Mouse (Mus musculus) MEL (cell line): ENCODE results near the gene Plet1. TPM values are rescaled to one million over a fixed set of nuclear protein-coding genes. Genes with fewer than 3 reads are reported as not detected.

Experiments used
- DNase-seq: peaks from one replicate; pipeline ENCODE4 v3.0.0; 2011; ENCODE audit warnings: low read depth, low spot score
- H3K27ac ChIP-seq: 2 replicates; pipeline ENCODE4 v1.5.1; 2012; ENCODE audit warnings: low read depth, mild to moderate bottlenecking, control low read depth, low read length, moderate library complexity; ENCODE audit not compliant: control insufficient read depth
- H3K27me3 ChIP-seq, 2 experiments: fragments of 150-350 bp in 1 of 2; sonication (generic) in 1 of 2; 2 replicates each; pipeline ENCODE4 v1.6.1; 2012; ENCODE audit warnings: low read length in 2 of 2, mild to moderate bottlenecking in 2 of 2, improper control_type of control experiment in 1 of 2, moderate library complexity in 1 of 2; ENCODE audit not compliant: insufficient read depth in 2 of 2, control insufficient read depth in 1 of 2
- H3K36me3 ChIP-seq, 2 experiments: 2 replicates each; pipeline ENCODE4 v1.6.1; 2012 to 2014; ENCODE audit warnings: low read length in 2 of 2, improper control_type of control experiment in 1 of 2, inconsistent platforms in 1 of 2, mild to moderate bottlenecking in 1 of 2; ENCODE audit not compliant: insufficient read depth in 2 of 2, control insufficient read depth in 1 of 2
- H3K4me1 ChIP-seq, 2 experiments: fragments of 150-350 bp in 1 of 2; sonication (generic) in 1 of 2; 2 replicates each; pipeline ENCODE4 v1.6.1; 2012; ENCODE audit warnings: low read length in 2 of 2, improper control_type of control experiment in 1 of 2, mild to moderate bottlenecking in 1 of 2; ENCODE audit not compliant: insufficient read depth in 2 of 2, control insufficient read depth in 1 of 2
- H3K4me3 ChIP-seq, 2 experiments: fragments of 150-350 bp in 1 of 2; sonication (generic) in 1 of 2; 2 replicates each; pipeline ENCODE4 v1.5.1; 2012; ENCODE audit warnings: low read depth in 2 of 2, low read length in 2 of 2, mild to moderate bottlenecking in 2 of 2, moderate library complexity in 2 of 2, control low read depth in 1 of 2, improper control_type of control experiment in 1 of 2; ENCODE audit not compliant: control insufficient read depth in 1 of 2, insufficient read depth in 1 of 2
- H3K79me2 ChIP-seq: 2 replicates; pipeline ENCODE4 v1.6.1; 2012; ENCODE audit warnings: mild to moderate bottlenecking, low read length, moderate library complexity; ENCODE audit not compliant: control insufficient read depth, poor library complexity, insufficient read depth
- H3K9ac ChIP-seq: 2 replicates; pipeline ENCODE4 v1.6.1; 2012; ENCODE audit warnings: low read depth, mild to moderate bottlenecking, control low read depth, low read length, moderate library complexity; ENCODE audit not compliant: control insufficient read depth, poor library complexity, severe bottlenecking
- H3K9me3 ChIP-seq: fragments of 150-350 bp; sonication (generic); replicated peaks from 2 replicates; pipeline ENCODE4 v1.6.1; 2012; ENCODE audit warnings: mild to moderate bottlenecking, low read length, improper control_type of control experiment, moderate library complexity; ENCODE audit not compliant: insufficient read depth
- BHLHE40 ChIP-seq: IDR thresholded peaks from 2 replicates; pipeline ENCODE4 v1.6.1; 2012; ENCODE audit warnings: low read depth, mild to moderate bottlenecking, inconsistent platforms, low read length, improper control_type of control experiment, borderline replicate concordance
- CHD2 ChIP-seq: IDR thresholded peaks from 2 replicates; pipeline ENCODE4 v1.6.1; 2011; ENCODE audit warnings: low read length, improper control_type of control experiment
- CTCF ChIP-seq, 3 experiments: IDR thresholded peaks in 2 of 3; conservative IDR thresholded peaks in 1 of 3; 2 replicates each; pipeline ENCODE4 v1.5.1; 2011 to 2012; ENCODE audit warnings: low read length in 3 of 3, low read depth in 2 of 3, mild to moderate bottlenecking in 2 of 3, improper control_type of control experiment in 1 of 3, inconsistent platforms in 1 of 3, mixed read lengths in 1 of 3, moderate library complexity in 1 of 3; ENCODE audit not compliant: control insufficient read depth in 1 of 3, insufficient read depth in 1 of 3, poor library complexity in 1 of 3, severe bottlenecking in 1 of 3
- ETS1 ChIP-seq: IDR thresholded peaks from 2 replicates; pipeline ENCODE4 v1.6.1; 2012; ENCODE audit warnings: low read depth, mild to moderate bottlenecking, inconsistent platforms, low read length, improper control_type of control experiment, moderate library complexity
- GABPA ChIP-seq: IDR thresholded peaks from 2 replicates; pipeline ENCODE4 v1.6.1; 2012; ENCODE audit warnings: low read depth, mild to moderate bottlenecking, inconsistent platforms, low read length, improper control_type of control experiment, moderate library complexity
- GATA1 ChIP-seq: IDR thresholded peaks from 2 replicates; pipeline ENCODE4 v1.6.1; 2011; ENCODE audit warnings: low read depth, low read length, improper control_type of control experiment
- JUND ChIP-seq: IDR thresholded peaks from 2 replicates; pipeline ENCODE4 v1.6.1; 2011; ENCODE audit warnings: low read depth, mild to moderate bottlenecking, improper control_type of control experiment, low read length
- MAX ChIP-seq: IDR thresholded peaks from 2 replicates; pipeline ENCODE4 v1.6.1; 2011; ENCODE audit warnings: low read length, improper control_type of control experiment
- MAZ ChIP-seq: IDR thresholded peaks from 2 replicates; pipeline ENCODE4 v1.6.1; 2012; ENCODE audit warnings: low read depth, mild to moderate bottlenecking, inconsistent platforms, low read length, improper control_type of control experiment
- MYC ChIP-seq: IDR thresholded peaks from 2 replicates; pipeline ENCODE4 v1.6.1; 2011; ENCODE audit warnings: low read depth, mild to moderate bottlenecking, low read length, improper control_type of control experiment, moderate library complexity
- NELFE ChIP-seq: IDR thresholded peaks from 2 replicates; pipeline ENCODE4 v1.6.1; 2011; ENCODE audit warnings: low read depth, low read length, improper control_type of control experiment
- NRF1 ChIP-seq: IDR thresholded peaks from 2 replicates; pipeline ENCODE4 v1.6.1; 2014; ENCODE audit warnings: low read depth, mild to moderate bottlenecking, inconsistent platforms, low read length, improper control_type of control experiment, moderate library complexity; ENCODE audit not compliant: poor library complexity, insufficient read depth, severe bottlenecking
- POLR2A ChIP-seq, 2 experiments: IDR thresholded peaks; 2 replicates each; pipeline ENCODE4 v1.6.1; 2011 to 2012; ENCODE audit warnings: low read length in 2 of 2, mild to moderate bottlenecking in 2 of 2, control low read depth in 1 of 2, improper control_type of control experiment in 1 of 2, low read depth in 1 of 2, moderate library complexity in 1 of 2; ENCODE audit not compliant: control insufficient read depth in 1 of 2, insufficient read depth in 1 of 2, poor library complexity in 1 of 2
- POLR2AphosphoS2 ChIP-seq: IDR thresholded peaks from 2 replicates; pipeline ENCODE4 v1.6.1; 2011; ENCODE audit warnings: low read length, improper control_type of control experiment
- POLR2AphosphoS5 ChIP-seq: IDR thresholded peaks from 2 replicates; pipeline ENCODE4 v1.6.1; 2012; ENCODE audit warnings: low read depth, borderline replicate concordance, mild to moderate bottlenecking, inconsistent platforms, low read length, moderate library complexity, mixed read lengths
- RAD21 ChIP-seq: IDR thresholded peaks from 2 replicates; pipeline ENCODE4 v1.6.1; 2011; ENCODE audit warnings: mild to moderate bottlenecking, low read depth, low read length, improper control_type of control experiment
- SMC3 ChIP-seq: IDR thresholded peaks from 2 replicates; pipeline ENCODE4 v1.6.1; 2011; ENCODE audit warnings: low read depth, low read length, improper control_type of control experiment
- TAL1 ChIP-seq: IDR thresholded peaks from 2 replicates; pipeline ENCODE4 v1.6.1; 2012; ENCODE audit warnings: mild to moderate bottlenecking, inconsistent platforms, low read length, moderate library complexity, mixed read lengths
- TBP ChIP-seq: IDR thresholded peaks from 2 replicates; pipeline ENCODE4 v1.8.0; 2011; ENCODE audit warnings: low read depth, low read length, improper control_type of control experiment
- TCF12 ChIP-seq: IDR thresholded peaks from 2 replicates; pipeline ENCODE4 v1.6.1; 2014; ENCODE audit warnings: low read depth, mild to moderate bottlenecking, inconsistent platforms, low read length, improper control_type of control experiment, moderate library complexity
- USF1 ChIP-seq: IDR thresholded peaks from 2 replicates; pipeline ENCODE4 v1.6.1; 2014; ENCODE audit warnings: low read depth, mild to moderate bottlenecking, inconsistent platforms, low read length, improper control_type of control experiment, moderate library complexity
- USF2 ChIP-seq, 2 experiments: IDR thresholded peaks; 2 replicates each; pipeline ENCODE4 v1.6.1; 2011 to 2012; ENCODE audit warnings: improper control_type of control experiment in 2 of 2, low read length in 2 of 2, borderline replicate concordance in 1 of 2, inconsistent platforms in 1 of 2, low read depth in 1 of 2, mild to moderate bottlenecking in 1 of 2; ENCODE audit not compliant: insufficient read depth in 1 of 2
- ZC3H11A ChIP-seq: IDR thresholded peaks from 2 replicates; pipeline ENCODE4 v1.6.1; 2012; ENCODE audit warnings: low read depth, mild to moderate bottlenecking, inconsistent platforms, low read length, improper control_type of control experiment
- ZMIZ1 ChIP-seq: IDR thresholded peaks from 2 replicates; pipeline ENCODE4 v1.6.1; 2012; ENCODE audit warnings: low read depth, mild to moderate bottlenecking, inconsistent platforms, low read length, improper control_type of control experiment, moderate library complexity
- ZNF384 ChIP-seq: IDR thresholded peaks from 2 replicates; pipeline ENCODE4 v1.6.1; 2012; ENCODE audit warnings: low read depth, mild to moderate bottlenecking, inconsistent platforms, low read length, improper control_type of control experiment
- polyA plus RNA-seq, 2 experiments: library from polyadenylated mRNA; stranded (reverse) in 1 of 2; unstranded in 1 of 2; fragments of >175 nt in 1 of 2; fragments of >200 nt in 1 of 2; gene quantifications; 2 replicates each; pipeline versions ENCODE4 v1.2.1 to v1.2.4; 2012; ENCODE audit warnings: low replicate concordance in 2 of 2, low read depth in 1 of 2; ENCODE audit not compliant: insufficient read length in 2 of 2, insufficient read depth in 1 of 2, missing spikeins in 1 of 2
- total RNA-seq: library from RNA; depleted of rRNA; stranded (reverse); fragments of 300-350 nt; gene quantifications from 2 replicates; pipeline ENCODE4 v1.2.3, GENCODE M21; 2012

Gene Plet1
- total and polyA plus RNA-seq, 3 experiments = 0.12 to 0.81 TPM; not detected in 1

DNA sequence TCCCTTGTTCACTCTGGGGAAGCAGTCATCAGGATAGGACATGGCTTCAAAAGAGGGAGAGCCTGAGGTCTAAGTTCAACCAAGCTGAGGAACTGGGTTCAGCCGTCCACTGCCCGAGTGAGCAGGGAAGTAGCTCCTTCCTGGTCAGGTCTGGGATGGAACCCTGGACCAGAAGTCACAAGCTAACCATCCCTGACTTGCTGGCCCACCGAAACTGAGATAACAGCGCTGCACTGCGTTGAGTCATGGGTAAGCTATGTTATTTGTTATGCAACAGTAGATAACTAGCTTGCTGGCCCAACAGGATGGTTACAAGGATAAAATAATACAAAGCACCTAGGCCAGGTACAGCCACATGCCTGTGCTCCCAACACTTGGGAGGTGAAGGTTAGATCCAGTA lies 21.1 kb downstream of the Plet1 start:
- H3K4me1 ChIP-seq = peaks cover 0 to 6% of the 10 kb centered on the region in 2 experiments; a peak in 2 of 4 replicates
- no peak overlapping the region for H3K27ac ChIP-seq
- no peaks in the 10 kb centered on the region for H3K9me3 ChIP-seq
- H3K79me2 ChIP-seq = no peaks in the 10 kb centered on the region
- DNase-seq = no peak
- no peak overlapping the region for H3K4me3 ChIP-seq
- no peak overlapping the region for H3K9ac ChIP-seq
- TF ChIP-seq RAD21 = no peak
- TF ChIP-seq USF2 (IDR thresholded peaks at IDR 0.05; ENCODE audit: borderline replicate concordance in 1 of 2, insufficient read depth in 1 of 2, low read depth in 1 of 2, low read length in 2 of 2) = no peak
- TF ChIP-seq ETS1 = no peak
- TF ChIP-seq MAZ = no peak
- TF ChIP-seq ZNF384 = no peak
- no peak for TF ChIP-seq CTCF (IDR thresholded peaks at IDR 0.05 in 2 of 3, conservative IDR thresholded peaks at IDR 0.05 in 1 of 3; ENCODE audit: control insufficient read depth in 1 of 3, insufficient read depth in 1 of 3, low read depth in 2 of 3, low read length in 3 of 3, poor library complexity in 1 of 3, severe bottlenecking in 1 of 3)
- TF ChIP-seq POLR2AphosphoS5 = no peak
- TF ChIP-seq USF1 = no peak
- TF ChIP-seq GATA1 = no peak
- TF ChIP-seq CHD2 = no peak
- no peak for TF ChIP-seq GABPA
- peaks cover 0 to 4% of the 10 kb centered on the region in 2 experiments; a peak in 2 of 4 replicates for H3K27me3 ChIP-seq
- no peaks in the 10 kb centered on the region for H3K36me3 ChIP-seq

DNA sequence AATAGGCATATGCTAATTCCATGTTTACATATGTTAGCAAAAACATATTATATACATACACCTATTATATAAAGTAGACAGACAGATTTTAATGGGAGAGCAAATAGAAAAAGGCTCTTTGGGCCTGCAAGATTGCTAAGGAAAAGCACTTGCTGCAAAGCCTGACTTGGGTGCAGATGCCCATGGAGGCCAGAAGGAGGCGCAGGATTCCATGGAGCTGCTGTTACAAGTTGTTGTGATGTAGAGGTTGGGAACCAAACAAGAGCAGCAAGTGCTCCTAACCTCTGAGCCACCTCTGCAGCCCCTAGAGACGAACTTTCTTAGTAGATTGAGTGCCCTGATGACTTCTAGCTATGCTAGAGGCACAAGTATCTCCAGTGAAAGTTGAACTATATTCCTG lies 24.5 kb downstream of the Plet1 start:
- no peak overlapping the region for H3K27ac ChIP-seq
- no peaks in the 10 kb centered on the region for H3K79me2 ChIP-seq
- peak; percentile 81 for DNase-seq
- H3K4me3 ChIP-seq = no peak overlapping the region
- H3K36me3 ChIP-seq = no peaks in the 10 kb centered on the region; a peak in 1 of 4 replicates
- TF ChIP-seq NELFE = no peak
- TF ChIP-seq NRF1 = no peak
- TF ChIP-seq ZC3H11A = peak; percentile 27; the same call in 1 of the 2 replicates
- TF ChIP-seq MAX = no peak
- peak; percentile 53 for TF ChIP-seq RAD21
- TF ChIP-seq ZMIZ1 = no peak
- TF ChIP-seq SMC3 = peak; percentile 78
- TF ChIP-seq USF2 (IDR thresholded peaks at IDR 0.05; ENCODE audit: borderline replicate concordance in 1 of 2, insufficient read depth in 1 of 2, low read depth in 1 of 2, low read length in 2 of 2) = no peak
- TF ChIP-seq TCF12 = no peak
- no peak for TF ChIP-seq ZNF384
- TF ChIP-seq POLR2AphosphoS2 = no peak
- peak; percentile 76 to 89 (median 79) for TF ChIP-seq CTCF (IDR thresholded peaks at IDR 0.05 in 2 of 3, conservative IDR thresholded peaks at IDR 0.05 in 1 of 3; ENCODE audit: control insufficient read depth in 1 of 3, insufficient read depth in 1 of 3, low read depth in 2 of 3, low read length in 3 of 3, poor library complexity in 1 of 3, severe bottlenecking in 1 of 3)
- TF ChIP-seq CHD2 = no peak
- TF ChIP-seq BHLHE40 = no peak
- no peak for TF ChIP-seq POLR2A (IDR thresholded peaks at IDR 0.05; ENCODE audit: control insufficient read depth in 1 of 2, insufficient read depth in 1 of 2, low read depth in 1 of 2, low read length in 2 of 2, poor library complexity in 1 of 2)
- no peak for TF ChIP-seq JUND
- no peak for TF ChIP-seq MYC
- no peak for TF ChIP-seq TAL1
- TF ChIP-seq TBP = no peak
- TF ChIP-seq, all 39 proteins: peak for 4
- Histone ChIP-seq H3K9me3 (no peaks in the 10 kb centered on the region), H3K9ac (no peak overlapping the region), H3K4me1 (peaks cover 0 to 6% of the 10 kb centered on the region in 2 experiments; a peak in 2 of 4 replicates), H3K27me3 (no peaks in the 10 kb centered on the region; a peak in 1 of 4 replicates)
